In the genomic region with DNA sequence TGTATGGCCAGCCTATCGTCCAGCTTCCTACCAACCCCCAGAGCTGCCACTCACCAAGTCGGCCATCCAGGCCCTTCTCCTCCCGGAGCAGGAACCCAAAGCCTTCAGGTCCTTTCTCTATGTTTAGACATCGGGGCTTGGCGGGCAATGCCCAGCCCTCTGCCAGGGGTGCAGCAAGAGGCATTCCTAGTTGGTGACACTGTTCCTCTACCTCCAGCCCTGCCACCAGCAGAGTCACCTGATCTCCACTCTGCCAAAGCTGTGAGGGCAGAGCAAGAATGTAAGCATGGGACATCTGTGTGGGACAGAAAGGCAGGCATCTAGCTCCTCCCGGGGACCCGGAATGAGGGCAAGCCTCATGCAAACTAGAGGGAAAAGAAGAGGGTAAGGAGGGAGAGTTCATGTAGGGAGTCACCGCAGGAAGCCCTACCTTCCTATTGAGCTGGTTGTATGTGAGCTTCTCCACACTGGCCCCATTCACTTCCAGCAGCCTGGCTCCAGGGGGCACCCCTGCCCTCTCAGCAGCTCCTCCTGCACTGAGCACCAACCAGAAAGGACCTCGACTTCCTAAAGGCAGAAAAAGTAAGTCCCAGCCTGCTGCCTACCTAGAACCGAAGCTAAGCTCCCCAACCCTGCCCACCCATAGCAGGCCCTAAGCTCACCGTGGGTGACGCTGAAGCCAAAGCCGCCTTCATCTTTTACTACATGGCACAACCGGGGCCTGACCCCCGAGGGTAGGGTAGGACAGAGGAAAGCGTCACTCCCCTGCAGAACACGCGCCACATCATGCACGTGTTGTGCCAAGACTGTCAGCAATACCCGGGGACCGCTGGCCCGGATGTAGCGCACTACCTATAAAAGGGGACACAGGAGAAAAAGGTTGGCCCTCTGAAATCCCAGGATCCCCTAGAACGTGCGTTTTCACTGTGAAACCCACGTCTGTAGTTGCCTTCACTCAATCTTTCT, we compare ENCODE assay signal across 8 mouse cellular contexts. TPM values are rescaled to one million over a fixed set of nuclear protein-coding genes. Genes with fewer than 3 reads are reported as not detected.
DNase-seq lines count a peak whose midpoint lies in the region; ATAC-seq and TF ChIP-seq lines count a peak whose summit lies in the region.

No protein-coding gene starts in this region.

- no peak overlapping the region for H3K4me2 ChIP-seq in intestine, embryonic 14.5 days (ENCODE audit: low read length)

- no peak overlapping the region for H3K9ac ChIP-seq in intestine, embryonic 14.5 days (ENCODE audit: low read length)

- no peaks in the 10 kb centered on the region for H3K27me3 ChIP-seq in intestine, embryonic 14.5 days (replicated peaks; ENCODE audit: control insufficient read depth, insufficient read depth, low read length)
- no peaks in the 10 kb centered on the region for H3K27me3 ChIP-seq in small intestine, adult 2 months (ENCODE audit: control insufficient read depth, insufficient read depth, low read length)

- TF ChIP-seq CTCF in small intestine, adult 2 months (IDR thresholded peaks at IDR 0.05; ENCODE audit: extremely low read depth, insufficient read length, insufficient replicate concordance, low read depth, low read length) = peak; percentile 51; the same call in 1 of the 2 replicates

- H3K36me3 ChIP-seq in intestine, embryonic 14.5 days (ENCODE audit: control insufficient read depth, insufficient read depth, low read length) = no peaks in the 10 kb centered on the region
- peaks cover 18% of the 10 kb centered on the region for H3K36me3 ChIP-seq in small intestine, adult 2 months (ENCODE audit: control insufficient read depth, insufficient read depth, low read length)

- H3K4me3 ChIP-seq in intestine, embryonic 14.5 days (ENCODE audit: low read depth, low read length) = no peak overlapping the region
- peak overlapping the region; percentile 68 for H3K4me3 ChIP-seq in small intestine, adult 2 months (ENCODE audit: low read depth, low read length)

- no peaks in the 10 kb centered on the region for H3K9me3 ChIP-seq in intestine, embryonic 14.5 days (ENCODE audit: control insufficient read depth, low read length)

- intact Hi-C loops in gastrocnemius, postnatal 14 days (cut with DNase I; ENCODE audit: low total_unique reads) = loop anchor here (5.0 kb wide), 2 partner anchors 103 to 143 kb away; no protein-coding TSS in a partner anchor
- intact Hi-C loops in left cerebral cortex, postnatal 4 days (cut with DNase I) = no loop called here

- no peak overlapping the region for H3K27ac ChIP-seq in intestine, embryonic 14.5 days (ENCODE audit: low read depth)
- no peak overlapping the region for H3K27ac ChIP-seq in small intestine, adult 2 months (ENCODE audit: insufficient read depth, low read depth, low read length)

- ATAC-seq in common myeloid progenitor, adult 5-6 weeks (replicated peaks; ENCODE audit: low read depth, poor library complexity, severe bottlenecking) = peak; percentile 92
- ATAC-seq in intestine, embryonic 14.5 days (replicated peaks; ENCODE audit: low FRiP score, low TSS enrichment, low read depth) = peak; percentile 80

- 48% methylated on average over 26 of the region's 26 CpGs for WGBS in intestine, embryonic 14.5 days
- WGBS in small intestine, adult 2 months = 66% methylated on average over 26 of the region's 26 CpGs

- H3K4me1 ChIP-seq in intestine, embryonic 14.5 days (replicated peaks; ENCODE audit: control insufficient read depth, insufficient read depth, low read length) = peaks cover 4% of the 10 kb centered on the region; the same call in 1 of the 2 replicates
- peaks cover 27% of the 10 kb centered on the region for H3K4me1 ChIP-seq in small intestine, adult 2 months (ENCODE audit: control insufficient read depth, insufficient read depth, insufficient read length, low read length)

- peak; percentile 54 to 57 for DNase-seq in cerebellum, adult 18-20 months
- DNase-seq in cerebellum, adult 11 months = no peak
- peak; percentile 69 for DNase-seq in gastrocnemius, postnatal 14 days
- peak; percentile 73 for DNase-seq in intestine, embryonic 14.5 days (ENCODE audit: low spot score)
- peak; percentile 53 for DNase-seq in left cerebral cortex, postnatal 4 days
- DNase-seq in mesoderm, embryonic 11.5 days (ENCODE audit: low read depth, low spot score) = peak; percentile 34

- no peak for TF ChIP-seq POLR2A in small intestine, adult 2 months (IDR thresholded peaks at IDR 0.05; ENCODE audit: low read depth, low read length)

RNA-seq across cellular contexts. Expression of a gene that starts 1.8 kb away (rescaled TPM):
- 0.58 TPM in 1 of 2 replicates, not detected in the other for total RNA-seq in common myeloid progenitor, adult 5-6 weeks (2017)
- total RNA-seq in gastrocnemius, postnatal 14 days (2021) = under 1 TPM; 0.86 to 0.98 TPM
- polyA plus RNA-seq in intestine, embryonic 14.5 days (2014; fragmentation: Nextera tagmentation; extraction: Ambion mirVana) = 3.1 TPM in 2 replicates
- under 1 TPM; 0.40 to 0.72 TPM for total RNA-seq in left cerebral cortex, postnatal 4 days (2021)
- polyA plus RNA-seq in small intestine, adult 2 months (2012; rRNA removed) = 9.9 and 23.6 TPM in 2 replicates

RNA-seq across cellular contexts. Expression of a gene that starts 9.0 kb away (rescaled TPM):
- total RNA-seq in common myeloid progenitor, adult 5-6 weeks (2017) = not detected in 2 replicates
- not detected for total RNA-seq in gastrocnemius, postnatal 14 days (2021)
- not detected in 2 replicates for polyA plus RNA-seq in intestine, embryonic 14.5 days (2014; fragmentation: Nextera tagmentation; extraction: Ambion mirVana)
- total RNA-seq in left cerebral cortex, postnatal 4 days (2021) = 1 to 10 TPM; 3.5 to 4.6 TPM
- polyA plus RNA-seq in small intestine, adult 2 months (2012; rRNA removed) = not detected in 2 replicates

RNA-seq across cellular contexts. Expression of a gene that starts 15.6 kb away (rescaled TPM):
- 27.7 and 32.7 TPM in 2 replicates for total RNA-seq in common myeloid progenitor, adult 5-6 weeks (2017)
- 10 to 100 TPM; 12.1 to 12.8 TPM for total RNA-seq in gastrocnemius, postnatal 14 days (2021)
- 18.1 and 19.9 TPM in 2 replicates for polyA plus RNA-seq in intestine, embryonic 14.5 days (2014; fragmentation: Nextera tagmentation; extraction: Ambion mirVana)
- 10 to 100 TPM; 58.4 to 62.4 TPM for total RNA-seq in left cerebral cortex, postnatal 4 days (2021)
- 2.9 and 6.9 TPM in 2 replicates for polyA plus RNA-seq in small intestine, adult 2 months (2012; rRNA removed)

RNA-seq across cellular contexts. Expression of a gene that starts 18.9 kb away (rescaled TPM):
- total RNA-seq in common myeloid progenitor, adult 5-6 weeks (2017) = 1.6 and 3.4 TPM in 2 replicates
- 10 to 100 TPM; 26.0 to 26.2 TPM for total RNA-seq in gastrocnemius, postnatal 14 days (2021)
- 6.3 and 7.0 TPM in 2 replicates for polyA plus RNA-seq in intestine, embryonic 14.5 days (2014; fragmentation: Nextera tagmentation; extraction: Ambion mirVana)
- 1 to 10 TPM; 8.3 to 8.8 TPM for total RNA-seq in left cerebral cortex, postnatal 4 days (2021)
- 3.1 and 7.5 TPM in 2 replicates for polyA plus RNA-seq in small intestine, adult 2 months (2012; rRNA removed)

RNA-seq across cellular contexts. Expression of a gene that starts 39.0 kb away (rescaled TPM):
- total RNA-seq in common myeloid progenitor, adult 5-6 weeks (2017) = 4.2 and 4.8 TPM in 2 replicates
- total RNA-seq in gastrocnemius, postnatal 14 days (2021) = under 1 TPM; 0.58 to 0.94 TPM
- polyA plus RNA-seq in intestine, embryonic 14.5 days (2014; fragmentation: Nextera tagmentation; extraction: Ambion mirVana) = 3.6 and 4.1 TPM in 2 replicates
- 10 to 100 TPM; 64.0 to 71.1 TPM for total RNA-seq in left cerebral cortex, postnatal 4 days (2021)
- 1.3 and 2.0 TPM in 2 replicates for polyA plus RNA-seq in small intestine, adult 2 months (2012; rRNA removed)
